Mouse (Mus musculus): ENCODE measurements around the gene Snx17.

Gene Snx17

DNA sequence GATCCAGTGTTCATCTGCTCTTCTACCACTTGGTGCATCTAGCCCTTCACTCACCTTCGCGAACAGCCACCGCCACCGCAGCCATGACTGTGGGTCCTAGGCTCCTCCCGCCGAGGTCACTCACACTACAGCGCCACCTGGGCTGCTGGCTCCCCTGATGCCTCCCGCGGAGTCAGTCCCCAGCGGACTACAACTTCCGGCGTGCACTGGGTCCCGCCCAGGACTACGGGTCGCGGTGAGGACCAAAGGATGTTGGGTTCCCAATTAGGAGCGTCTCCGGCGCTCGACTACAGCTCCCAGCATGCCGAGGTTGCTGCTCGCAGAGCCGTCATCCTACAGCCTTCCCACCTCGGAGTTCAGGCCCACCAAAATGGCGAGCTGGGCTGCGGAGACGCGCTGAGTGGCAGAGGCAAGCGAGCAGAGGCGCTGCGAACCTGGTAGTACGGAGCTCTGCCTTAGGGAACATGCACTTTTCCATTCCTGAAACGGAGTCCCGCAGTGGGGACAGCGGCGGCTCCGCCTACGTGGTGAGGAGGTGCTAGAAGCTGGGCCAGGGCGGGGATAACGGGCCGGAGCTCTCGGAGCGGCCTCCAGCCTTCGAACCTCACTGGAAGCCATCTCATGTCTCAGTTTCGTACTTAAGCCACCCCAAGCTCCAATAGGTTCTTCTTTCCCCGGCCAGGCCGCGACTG, at the start of gene Snx17, which contains the start of gene Eif2b4:
Gene Snx17 (plus strand): TSS at position 289 of the 692 bp plus-strand sequence.
Gene Eif2b4 (minus strand): TSS at position 492 of the 692 bp plus-strand sequence.
- in situ Hi-C loops (cut with MseI, MboI), result no loop called here

DNA sequence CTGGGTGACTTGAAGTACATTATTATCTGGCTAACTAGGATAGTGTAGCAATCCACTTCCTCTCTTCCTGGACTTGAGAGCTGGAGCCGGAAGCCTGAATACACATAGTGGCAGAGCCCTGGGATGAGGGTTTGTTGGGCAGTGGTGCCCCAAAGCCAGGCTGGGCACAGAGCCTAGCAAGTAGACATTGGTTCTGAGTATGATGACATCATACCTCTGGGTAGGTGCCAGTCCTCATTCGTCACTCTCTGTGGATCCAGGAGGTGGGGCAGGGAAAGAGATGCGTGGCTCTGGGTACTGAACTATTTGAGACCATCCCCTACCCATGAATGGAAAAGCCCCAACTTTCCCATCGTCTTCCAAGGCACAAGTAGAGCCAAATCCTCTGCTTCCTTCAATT, 43.2 kb upstream of the Snx17 start:
- in situ Hi-C loops (cut with MseI, MboI), result no loop called here

DNA sequence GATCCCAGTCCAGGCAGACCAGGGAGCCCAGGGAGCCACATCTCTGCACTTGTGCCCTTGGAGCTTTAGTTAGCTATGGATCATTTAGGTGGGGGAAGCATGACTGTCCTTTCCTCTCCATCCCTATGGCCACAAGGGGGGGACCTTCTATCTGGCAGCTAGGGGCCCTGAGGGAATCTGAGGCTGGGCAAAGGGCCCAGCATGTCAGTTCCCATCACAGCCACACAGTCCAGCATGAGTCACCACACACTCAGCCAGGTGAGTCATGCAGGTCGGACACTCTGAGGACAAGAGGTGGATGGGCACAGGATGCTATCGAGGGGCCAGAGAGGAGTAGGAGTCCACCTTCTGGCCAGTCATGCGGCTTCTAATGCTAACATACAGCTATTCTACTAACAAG, 41.3 kb upstream of the Snx17 start:
- in situ Hi-C loops (cut with MseI, MboI), result no loop called here

DNA sequence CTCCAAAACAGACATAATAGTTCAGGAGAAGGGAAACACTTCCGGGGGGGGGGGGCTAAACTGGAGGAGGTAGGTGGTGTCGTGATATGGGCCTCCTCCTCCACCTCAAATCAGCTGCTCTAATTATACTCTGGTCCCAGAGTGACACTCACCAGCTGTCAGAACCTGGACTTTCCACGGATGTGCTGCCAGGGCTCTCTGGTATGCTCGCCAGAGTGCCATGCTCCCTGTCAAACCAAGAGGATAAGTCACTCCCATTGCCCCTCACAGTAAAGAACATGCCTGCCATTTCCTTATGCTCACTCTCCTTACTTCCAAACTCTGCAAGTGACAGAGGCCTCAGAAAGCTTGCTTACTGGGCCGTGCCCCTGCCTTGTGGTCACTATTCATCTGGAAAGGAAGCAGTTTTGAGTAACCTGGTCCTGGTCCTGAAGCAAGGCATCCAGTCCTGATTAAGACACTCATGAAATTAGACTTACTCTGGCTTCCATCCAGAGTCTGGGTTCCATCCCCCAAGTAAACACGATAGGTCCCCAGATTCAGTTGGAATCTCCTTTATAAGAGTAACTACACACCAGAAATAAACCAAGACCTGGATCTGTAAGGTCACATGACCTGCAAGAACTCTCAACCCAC, 39.4 kb upstream of the Snx17 start:
- in situ Hi-C loops (cut with MseI, MboI), result no loop called here

DNA sequence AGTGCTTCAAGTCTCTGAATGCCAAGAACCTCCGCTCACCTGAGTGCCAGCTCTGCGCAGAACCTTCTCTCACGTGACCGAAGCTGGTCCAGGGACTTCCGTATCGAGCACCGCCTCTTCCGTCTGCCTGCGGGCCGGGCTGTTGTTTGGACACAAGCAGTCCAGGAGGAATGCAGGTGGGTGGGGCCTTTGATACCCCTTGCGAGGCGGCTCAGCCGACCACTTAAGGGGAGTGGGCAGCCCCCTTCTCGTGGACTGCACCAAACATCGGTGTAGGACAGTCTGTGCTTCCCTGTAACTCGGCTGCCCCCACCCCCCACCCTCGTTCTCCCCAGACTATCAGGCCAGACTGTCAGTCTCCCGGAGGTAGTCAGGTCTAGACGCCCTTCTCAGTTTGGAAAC, 38.9 kb upstream of the Snx17 start, which contains the start of gene Mpv17:
Gene Mpv17 (minus strand): TSS at position 100 of the 402 bp plus-strand sequence.
- in situ Hi-C loops (cut with MseI, MboI), result no loop called here

DNA sequence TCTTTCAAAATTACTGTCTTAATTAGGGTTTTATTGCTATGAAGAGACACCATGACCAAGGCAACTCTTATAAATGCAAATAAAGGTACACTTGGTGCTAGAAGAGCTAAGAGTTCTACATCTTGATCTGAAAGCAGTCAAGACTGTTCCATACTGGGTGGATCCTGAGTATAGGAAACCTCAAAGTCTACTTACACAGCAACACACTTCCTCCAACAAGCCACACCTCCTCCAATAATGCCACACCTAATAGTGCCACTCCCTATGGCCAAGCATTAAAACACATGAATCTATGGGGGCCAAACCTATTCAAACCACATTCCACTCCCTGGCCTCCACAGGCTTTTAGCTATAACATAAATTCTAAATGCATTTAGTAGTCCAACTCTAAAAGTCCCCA, 30.6 kb upstream of the Snx17 start:
- in situ Hi-C loops (cut with MseI, MboI), result no loop called here

DNA sequence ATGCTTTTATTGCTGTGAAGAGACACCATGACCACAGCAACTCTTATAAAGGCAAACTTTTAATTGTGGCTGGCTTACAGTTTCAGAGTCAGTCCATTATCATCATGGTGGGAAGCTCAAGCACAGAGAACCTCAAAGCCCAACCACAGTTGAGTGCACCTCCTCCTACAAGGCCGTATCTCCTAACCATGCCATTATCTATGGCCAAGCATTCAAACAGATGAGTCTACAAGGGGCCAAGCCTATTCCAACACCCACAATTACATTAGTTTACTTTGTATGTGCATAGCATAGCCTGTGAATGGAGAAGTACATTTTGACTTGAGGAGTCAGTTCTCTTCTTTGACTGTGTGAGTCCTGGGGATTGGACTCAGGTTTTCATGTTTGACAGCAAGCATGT, 28.1 kb upstream of the Snx17 start:
- in situ Hi-C loops (cut with MseI, MboI), result no loop called here

DNA sequence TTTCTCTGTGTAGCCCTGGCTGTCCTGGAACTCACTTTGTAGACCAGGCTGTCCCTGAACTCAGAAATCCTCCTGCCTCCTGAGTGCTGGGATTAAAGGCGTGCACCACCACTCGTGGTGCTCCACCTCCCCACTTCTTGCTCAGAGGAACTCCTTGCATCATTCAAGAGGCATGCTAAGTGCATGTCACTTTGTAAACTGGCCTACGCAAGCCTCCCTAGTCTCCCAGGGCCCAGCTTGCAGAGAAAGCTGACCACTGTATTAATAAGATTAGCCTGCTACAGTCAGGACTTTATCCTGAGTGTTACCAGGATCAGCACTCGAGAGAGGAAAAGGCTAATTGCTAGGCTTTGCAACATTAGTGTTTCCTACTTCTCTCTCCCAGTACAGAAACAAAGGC, 24.4 kb upstream of the Snx17 start:
- in situ Hi-C loops (cut with MseI, MboI), result no loop called here

DNA sequence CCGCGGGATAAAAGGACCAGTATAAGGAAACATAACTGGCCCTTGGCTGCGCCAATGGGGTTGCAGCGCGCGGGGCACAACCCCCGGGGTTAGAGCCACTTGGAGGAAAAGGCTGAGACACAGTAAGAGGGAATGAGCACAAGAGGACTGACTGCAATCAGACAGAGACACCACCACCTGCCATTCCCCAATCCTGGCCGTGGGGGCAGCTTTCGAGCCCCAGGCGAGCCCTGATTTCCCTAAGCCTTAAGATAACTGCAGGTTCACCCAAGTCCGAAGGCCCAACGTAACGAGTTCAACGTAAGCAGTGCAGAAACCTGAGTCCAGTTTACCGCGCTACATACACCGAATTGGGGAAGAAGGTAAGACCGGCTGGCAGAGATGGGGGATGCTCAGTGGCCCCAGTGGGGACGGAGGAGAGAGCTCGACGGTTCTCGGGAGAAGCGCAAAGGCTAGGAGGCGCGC, 13.7 kb upstream of the Snx17 start:
- in situ Hi-C loops (cut with MseI, MboI), result no loop called here

DNA sequence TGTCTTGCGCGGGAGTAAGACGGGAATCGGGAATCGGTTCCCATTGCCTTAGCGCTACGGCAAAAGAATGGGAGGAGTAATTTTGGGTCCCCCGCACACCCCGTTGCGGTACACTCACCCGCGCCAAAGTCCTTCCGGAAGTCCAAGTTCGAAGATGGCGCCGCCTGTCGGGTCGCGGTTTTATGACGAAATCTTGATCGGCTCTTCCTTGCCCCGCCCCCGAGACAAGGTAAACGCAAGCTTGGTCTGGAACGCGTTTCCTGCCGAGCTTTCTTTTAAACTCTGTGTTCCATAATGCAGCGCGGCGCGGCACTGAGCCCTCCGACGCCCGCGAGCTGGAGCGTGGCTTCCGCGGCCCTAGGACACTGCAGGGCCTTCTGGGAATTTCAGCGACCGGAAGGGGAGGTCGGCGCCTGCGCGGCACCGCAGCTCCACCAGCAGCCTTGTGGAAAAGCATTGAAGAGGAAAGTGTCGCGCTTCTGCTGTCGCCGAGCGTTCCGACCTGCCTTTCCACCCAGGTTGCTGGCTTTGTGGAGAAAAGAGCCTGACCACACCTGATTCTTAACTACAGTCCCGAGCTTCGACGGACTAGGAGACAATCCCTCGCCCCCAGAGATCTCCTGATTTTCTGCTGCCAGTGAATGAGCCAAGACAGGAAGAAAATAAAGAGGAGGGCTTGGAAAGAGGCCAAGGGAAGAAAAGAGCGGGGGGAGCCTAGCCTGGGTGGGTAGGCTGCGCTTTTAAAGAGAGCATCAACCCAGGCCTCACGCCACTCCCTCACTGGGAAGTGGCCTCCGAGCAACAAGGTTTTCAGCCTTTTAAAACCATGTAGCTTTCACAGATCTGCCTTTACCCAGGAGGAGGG, 13.0 kb upstream of the Snx17 start, which contains the start of the genes Gm29609 and Gtf3c2:
Gene Gm29609 (minus strand): TSS at position 146 of the 865 bp plus-strand sequence.
Gene Gtf3c2 (minus strand): TSS at position 379 of the 865 bp plus-strand sequence.
- in situ Hi-C loops (cut with MseI, MboI), result no loop called here

DNA sequence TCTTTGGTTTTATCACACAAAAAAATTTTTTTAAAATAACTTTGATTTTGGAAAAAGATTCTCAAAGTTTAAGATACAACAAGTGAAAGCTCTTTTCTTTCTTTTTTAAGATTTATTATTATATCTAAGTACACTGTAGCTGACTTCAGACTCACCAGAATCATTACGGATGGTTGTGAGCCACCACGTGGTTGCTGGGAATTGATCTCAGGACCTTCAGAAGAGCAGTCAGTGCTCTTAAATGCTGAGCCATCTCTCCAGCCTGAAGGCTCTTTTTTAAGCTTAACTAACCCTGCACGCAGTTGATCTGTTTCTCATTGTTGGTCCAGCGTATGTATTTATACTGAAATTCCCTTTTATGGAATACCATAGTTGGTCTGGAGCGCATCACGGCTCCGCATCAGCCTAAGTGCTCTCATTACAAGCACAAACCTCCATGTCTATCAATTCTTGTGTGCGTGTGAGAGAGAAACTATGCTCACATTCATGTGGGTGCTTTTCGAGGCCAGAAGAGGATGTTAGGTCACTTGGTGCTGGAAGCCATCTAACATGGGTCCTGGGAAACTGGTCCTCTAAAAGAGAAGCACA, 11.8 kb upstream of the Snx17 start:
- in situ Hi-C loops (cut with MseI, MboI), result no loop called here

DNA sequence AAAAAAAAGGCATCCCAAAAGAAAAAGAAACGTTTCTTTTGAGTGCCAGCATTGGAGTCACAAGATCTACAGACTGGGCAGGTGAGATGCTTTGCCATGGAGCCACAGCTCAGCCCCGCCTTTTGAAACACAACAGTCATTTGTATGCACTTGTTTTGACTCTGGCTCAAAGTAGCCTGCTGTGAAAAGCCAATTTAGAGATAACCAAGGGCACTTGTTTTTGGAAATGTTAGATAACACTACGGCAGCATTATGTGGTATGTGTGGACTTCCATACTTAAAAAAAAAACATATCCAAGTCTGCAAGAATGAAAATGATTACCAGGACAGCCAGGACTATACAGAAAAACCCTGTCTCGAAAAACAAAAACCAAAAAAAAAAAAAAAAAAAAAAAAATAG, 9.3 kb upstream of the Snx17 start:
- in situ Hi-C loops (cut with MseI, MboI), result no loop called here

DNA sequence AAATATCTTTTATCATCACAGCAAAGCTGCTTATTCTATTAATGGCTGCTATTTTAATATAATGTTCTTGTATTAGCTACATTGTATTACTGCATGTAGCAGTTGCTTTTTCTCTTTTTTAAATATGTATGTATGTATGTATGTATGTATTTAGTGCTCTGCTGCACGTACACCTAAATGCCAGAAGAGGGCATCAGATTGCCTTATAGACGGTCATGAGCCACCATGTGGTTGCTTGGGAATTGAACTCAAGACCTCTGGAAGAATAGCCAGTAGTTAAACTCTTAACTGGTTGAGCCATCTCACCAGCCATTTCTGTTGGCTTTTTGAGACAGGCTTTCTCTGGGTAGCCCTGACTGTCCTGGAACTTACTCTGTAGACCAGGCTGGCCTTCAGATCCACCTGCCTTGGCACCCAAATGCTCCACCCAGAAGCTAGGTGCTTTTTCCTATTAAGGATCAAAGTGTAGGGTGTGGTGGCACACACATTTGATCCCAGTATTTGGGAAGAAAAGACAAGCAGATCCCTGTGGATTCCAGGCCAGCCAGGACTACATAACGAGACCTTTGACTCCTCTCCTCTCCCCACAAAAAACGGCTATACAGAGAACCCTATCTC, 4.7 kb upstream of the Snx17 start:
- in situ Hi-C loops (cut with MseI, MboI), result no loop called here

DNA sequence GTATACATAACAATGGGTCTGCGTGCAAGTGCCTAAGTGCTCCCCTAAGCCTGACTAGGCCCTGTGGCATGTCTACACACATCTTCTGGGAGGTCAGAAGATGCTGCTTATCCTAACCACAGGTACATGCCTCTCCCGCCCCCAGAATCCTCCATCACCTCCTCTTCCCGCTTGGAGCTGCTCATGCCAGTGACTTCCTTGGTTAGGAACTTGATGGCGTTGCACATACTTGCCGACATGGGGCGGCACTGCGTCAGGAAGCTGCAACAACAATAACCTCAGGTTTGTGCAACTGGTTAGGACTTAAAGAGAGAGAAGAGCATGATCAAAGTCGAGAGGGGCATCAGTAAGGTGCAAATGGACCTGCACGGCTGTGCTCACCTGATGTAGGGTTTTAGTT, 2.8 kb upstream of the Snx17 start:
- in situ Hi-C loops (cut with MseI, MboI), result no loop called here

DNA sequence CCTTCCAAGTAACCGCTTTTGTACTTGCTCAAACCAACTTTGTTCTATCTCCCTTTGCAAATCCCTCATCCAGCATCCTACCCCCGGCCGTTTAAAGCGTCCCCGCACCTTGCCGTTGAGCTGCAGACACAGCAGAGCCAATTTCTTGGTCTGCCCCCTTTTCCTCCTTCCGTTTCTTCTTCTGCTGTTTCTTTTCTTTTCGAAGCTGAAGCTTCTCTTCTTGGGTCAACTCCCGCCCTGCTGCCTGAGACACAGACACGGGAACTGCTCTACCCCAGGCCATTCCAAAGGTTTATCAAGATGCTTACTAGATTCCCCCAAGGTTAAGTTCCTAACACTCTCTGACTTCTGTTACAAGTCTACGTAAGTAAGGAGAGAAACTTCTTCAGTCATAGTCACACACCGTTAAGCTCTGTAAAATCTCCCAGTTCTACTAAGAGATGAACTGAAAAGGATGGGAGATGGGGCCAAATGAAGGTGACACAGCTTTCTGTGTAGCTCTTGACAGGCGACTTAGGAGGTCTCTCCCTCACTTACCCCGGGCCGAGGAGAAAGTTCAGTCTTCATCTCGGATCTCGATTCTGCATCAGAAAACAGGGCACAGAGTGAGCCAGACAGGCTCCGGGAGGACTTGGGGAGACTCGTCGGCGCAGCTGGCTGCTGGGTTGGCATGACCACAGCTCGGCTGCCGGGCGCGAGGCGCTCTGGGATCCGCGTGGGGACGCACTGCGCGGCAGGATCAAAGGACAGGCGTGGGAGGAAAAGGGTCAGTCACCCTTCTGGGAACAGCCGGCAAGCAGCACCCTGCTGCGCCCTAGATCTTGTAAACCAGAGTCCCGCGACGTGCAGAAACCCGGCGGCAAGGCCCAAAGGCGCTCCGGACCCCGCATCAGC, 735 bp upstream of the Snx17 start:
- in situ Hi-C loops (cut with MseI, MboI), result no loop called here

DNA sequence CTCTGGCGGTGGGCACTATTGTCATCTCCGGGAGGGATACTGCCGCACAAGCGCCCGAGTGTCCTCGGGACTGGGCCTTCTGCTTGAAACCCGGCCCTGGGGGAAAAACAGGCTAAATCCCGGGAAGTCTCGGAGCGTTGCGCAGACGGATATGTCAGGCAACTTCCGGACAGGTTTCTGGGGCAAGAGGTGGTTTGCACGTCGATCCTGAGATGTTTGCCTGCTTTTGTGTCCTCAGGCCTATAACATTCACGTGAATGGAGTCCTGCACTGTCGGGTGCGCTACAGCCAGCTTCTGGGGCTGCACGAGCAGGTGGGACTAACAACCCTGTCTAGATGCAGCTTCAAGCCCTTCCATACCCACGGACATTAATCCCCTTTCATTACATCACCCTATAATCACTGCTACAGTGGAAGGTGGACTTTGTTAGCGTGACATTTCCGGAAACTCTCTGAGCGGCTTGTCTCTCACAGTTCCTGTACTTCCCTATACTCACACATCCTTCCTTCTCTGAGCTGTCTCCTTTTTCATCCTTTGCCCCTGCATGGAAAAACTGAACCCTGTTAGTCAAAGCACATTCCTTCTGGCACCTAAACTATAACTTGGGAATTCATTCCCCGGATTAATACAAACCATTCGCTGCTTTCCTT, 729 bp downstream of the Snx17 start:
- in situ Hi-C loops (cut with MseI, MboI), result no loop called here

DNA sequence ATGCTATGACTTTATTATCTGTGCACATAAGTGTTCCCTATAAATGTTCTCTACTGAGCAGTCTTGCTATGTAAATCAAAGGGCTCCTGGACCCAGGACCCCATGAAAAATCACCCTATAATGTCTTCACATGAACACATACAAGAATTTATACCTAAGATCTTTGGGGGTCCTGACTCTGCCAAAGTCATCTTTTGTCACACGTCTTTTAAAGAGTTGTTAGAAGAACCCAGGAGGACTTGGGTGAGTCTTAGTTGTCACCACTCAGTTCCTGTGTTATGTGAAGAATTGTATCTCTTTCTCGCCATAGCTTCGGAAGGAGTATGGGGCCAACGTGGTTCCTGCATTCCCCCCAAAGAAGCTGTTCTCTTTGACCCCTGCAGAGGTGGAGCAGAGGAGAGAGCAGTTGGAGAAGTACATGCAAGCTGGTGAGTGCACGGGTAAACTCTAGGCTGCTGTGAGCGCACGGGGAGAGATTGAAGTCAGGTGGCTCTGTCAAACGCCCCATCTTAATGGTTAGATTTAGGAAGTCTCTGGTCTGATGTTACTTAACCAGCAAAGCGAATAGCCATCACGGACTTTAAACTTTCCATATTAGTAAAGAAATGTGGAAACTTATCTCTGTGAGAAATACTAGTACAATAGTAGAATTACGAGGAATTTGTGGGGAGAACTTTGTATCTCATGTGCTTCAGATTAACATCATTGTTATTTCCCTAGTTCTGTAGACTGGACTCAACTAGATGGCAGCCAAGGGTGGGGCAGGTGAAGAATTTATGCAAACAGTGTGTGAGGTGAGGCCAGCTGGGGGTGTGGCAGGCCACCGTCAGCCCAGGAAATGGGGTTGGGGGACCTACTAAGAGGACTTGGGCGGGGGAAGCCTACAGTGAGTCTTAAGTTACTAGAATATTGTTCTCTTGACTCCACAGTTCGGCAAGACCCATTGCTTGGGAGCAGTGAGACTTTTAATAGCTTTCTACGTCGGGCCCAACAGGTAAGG, 1.8 kb downstream of the Snx17 start:
- in situ Hi-C loops (cut with MseI, MboI), result no loop called here

DNA sequence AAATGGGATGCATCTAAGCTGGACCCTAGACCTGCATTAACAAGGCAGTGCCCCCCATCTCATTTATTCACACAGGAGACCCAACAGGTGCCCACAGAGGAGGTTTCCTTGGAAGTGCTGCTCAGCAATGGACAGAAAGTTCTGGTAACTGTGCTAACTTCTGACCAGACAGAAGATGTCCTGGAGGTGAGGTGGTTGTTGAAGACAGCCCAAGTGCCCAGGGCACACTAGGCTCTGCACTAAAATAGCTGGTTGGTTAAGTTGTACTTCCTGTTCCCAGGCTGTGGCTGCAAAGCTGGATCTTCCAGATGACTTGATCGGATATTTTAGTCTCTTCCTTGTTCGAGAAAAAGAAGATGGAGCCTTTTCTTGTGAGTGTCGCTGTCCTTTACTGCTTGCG, 2.6 kb downstream of the Snx17 start:
- in situ Hi-C loops (cut with MseI, MboI), result no loop called here

DNA sequence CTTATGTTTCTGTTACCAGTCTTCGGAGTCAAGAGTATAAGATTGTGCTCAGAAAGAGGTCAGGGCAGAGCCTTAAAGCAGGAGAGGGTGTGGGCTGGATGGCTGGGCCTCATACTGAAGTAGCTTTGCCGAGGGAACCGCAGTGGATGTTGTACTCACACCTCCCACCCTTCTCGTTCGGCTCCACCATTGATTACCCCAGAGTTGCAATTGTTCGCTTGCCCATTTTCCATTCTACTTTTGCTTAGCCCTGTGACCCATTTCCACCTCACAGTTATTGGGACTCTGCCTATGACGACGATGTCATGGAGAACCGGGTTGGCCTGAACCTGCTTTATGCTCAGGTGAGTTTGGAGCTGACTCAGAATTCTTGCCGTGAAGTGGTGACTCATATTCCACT, 3.2 kb downstream of the Snx17 start:
- in situ Hi-C loops (cut with MseI, MboI), result no loop called here
